Mouse (Mus musculus) mouse embryonic stem cell (cell line): Measurements from ENCODE around the gene Zfp956.
"Not testable (repeated sequence)": the region's sequence is repeated elsewhere in the genome, so short reads cannot be mapped to it uniquely, and the experiment has no call there.

Experiments
- in situ Hi-C, 2 experiments: fragments of 300-500 bp; cut with MboI; formaldehyde crosslinking; loops; 1 replicate in 1 of 2; 3 replicates in 1 of 2; pipeline ENCODE4 v1.14.3; 2019 to 2020; ENCODE audit warnings: low sequenced_read_pairs in 2 of 2, low pct_unique_long_range_greater_than_20kb in 1 of 2, mixed read lengths in 1 of 2; ENCODE audit not compliant: unreplicated experiment in 1 of 2

The Zfp956 gene

GRCm38 (mm10) chr6:47960685-47961421 is 7.7 kb downstream of the Zfp956 start:
- in situ Hi-C loops: no loop called here

GRCm38 (mm10) chr6:47963051-47963450 is 9.9 kb downstream of the Zfp956 start:
- in situ Hi-C loops: no loop called here

GRCm38 (mm10) chr6:47968166-47968565 is 15.0 kb downstream of the Zfp956 start:
- in situ Hi-C loops: not testable (repeated sequence)

- in situ Hi-C loops: no loop called here
Measured at GRCm38 (mm10) chr6:47974599-47974998, 21.4 kb downstream of the Zfp956 start.

GRCm38 (mm10) chr6:47978897-47979368 is 25.7 kb downstream of the Zfp956 start:
- in situ Hi-C loops: no loop called here

- in situ Hi-C loops: no loop called here
Measured at GRCm38 (mm10) chr6:47983936-47984335, 30.7 kb downstream of the Zfp956 start.

- in situ Hi-C loops: no loop called here
Measured at GRCm38 (mm10) chr6:47995661-47996060, 42.5 kb downstream of the Zfp956 start.

GRCm38 (mm10) chr6:48010727-48011126 is 57.5 kb downstream of the Zfp956 start:
- in situ Hi-C loops: no loop called here
